Mouse (Mus musculus): ENCODE results near the gene Nubp1. TPM values are rescaled to one million over a fixed set of nuclear protein-coding genes. Genes with fewer than 3 reads are reported as not detected.

Nubp1 gene
- polyA plus RNA-seq, 1 experiment from 2014 or later, result 23.9 TPM

GRCm38 (mm10) chr16:10398755-10399154 lies 13.0 kb upstream of the Nubp1 start:
- Histone ChIP-seq H3K36me3 (ENCODE audit: control insufficient read depth, insufficient read depth) (no peaks in the 10 kb centered on the region), H3K4me2 (ENCODE audit: low read depth, low read length) (no peak overlapping the region), H3K27ac (ENCODE audit: low read length) (no peak overlapping the region), H3K4me3 (ENCODE audit: low read depth, low read length) (no peak overlapping the region), H3K4me1 (ENCODE audit: control insufficient read depth, low read depth, low read length) (no peaks in the 10 kb centered on the region), H3K27me3 (ENCODE audit: control insufficient read depth, insufficient read depth, low read depth, low read length) (peaks cover 2% of the 10 kb centered on the region; the same call in 1 of the 2 replicates), H3K9me3 (replicated peaks; ENCODE audit: control insufficient read depth, low read length) (no peaks in the 10 kb centered on the region), H3K9ac (ENCODE audit: low read depth, low read length) (no peak overlapping the region)
- 50% methylated on average over 5 of the region's 5 CpGs for WGBS (ENCODE audit: insufficient replicate concordance)
- no peak for ATAC-seq (ENCODE audit: low read depth)

GRCm38 (mm10) chr16:10399160-10399559 lies 12.6 kb upstream of the Nubp1 start:
- no peak for ATAC-seq (ENCODE audit: low read depth)
- Histone ChIP-seq H3K36me3 (ENCODE audit: control insufficient read depth, insufficient read depth) (no peaks in the 10 kb centered on the region), H3K4me1 (ENCODE audit: control insufficient read depth, low read depth, low read length) (no peaks in the 10 kb centered on the region), H3K9me3 (replicated peaks; ENCODE audit: control insufficient read depth, low read length) (no peaks in the 10 kb centered on the region), H3K4me3 (ENCODE audit: low read depth, low read length) (no peak overlapping the region), H3K9ac (ENCODE audit: low read depth, low read length) (no peak overlapping the region), H3K4me2 (ENCODE audit: low read depth, low read length) (no peak overlapping the region), H3K27me3 (ENCODE audit: control insufficient read depth, insufficient read depth, low read depth, low read length) (peaks cover 2% of the 10 kb centered on the region; the same call in 1 of the 2 replicates), H3K27ac (ENCODE audit: low read length) (no peak overlapping the region)
- 26% methylated on average over 7 of the region's 7 CpGs for WGBS (ENCODE audit: insufficient replicate concordance)

GRCm38 (mm10) chr16:10415976-10416375 lies 4.2 kb downstream of the Nubp1 start:
- Histone ChIP-seq H3K27ac (ENCODE audit: low read length) (no peak overlapping the region), H3K27me3 (ENCODE audit: control insufficient read depth, insufficient read depth, low read depth, low read length) (no peaks in the 10 kb centered on the region), H3K4me1 (ENCODE audit: control insufficient read depth, low read depth, low read length) (peaks cover 13% of the 10 kb centered on the region), H3K9me3 (replicated peaks; ENCODE audit: control insufficient read depth, low read length) (no peaks in the 10 kb centered on the region), H3K4me2 (ENCODE audit: low read depth, low read length) (no peak overlapping the region), H3K36me3 (ENCODE audit: control insufficient read depth, insufficient read depth) (peaks cover 17% of the 10 kb centered on the region), H3K4me3 (ENCODE audit: low read depth, low read length) (no peak overlapping the region), H3K9ac (ENCODE audit: low read depth, low read length) (no peak overlapping the region)
- no peak for ATAC-seq (ENCODE audit: low read depth)
- WGBS (ENCODE audit: insufficient replicate concordance), result 76% methylated on average over 6 of the region's 6 CpGs

- Histone ChIP-seq H3K4me3 (ENCODE audit: low read depth, low read length) (no peak overlapping the region), H3K4me1 (ENCODE audit: control insufficient read depth, low read depth, low read length) (peaks cover 7% of the 10 kb centered on the region), H3K9ac (ENCODE audit: low read depth, low read length) (no peak overlapping the region), H3K4me2 (ENCODE audit: low read depth, low read length) (no peak overlapping the region), H3K27me3 (ENCODE audit: control insufficient read depth, insufficient read depth, low read depth, low read length) (no peaks in the 10 kb centered on the region), H3K27ac (ENCODE audit: low read length) (no peak overlapping the region), H3K9me3 (replicated peaks; ENCODE audit: control insufficient read depth, low read length) (no peaks in the 10 kb centered on the region), H3K36me3 (ENCODE audit: control insufficient read depth, insufficient read depth) (peaks cover 23% of the 10 kb centered on the region)
- ATAC-seq (ENCODE audit: low read depth), result no peak
- WGBS (ENCODE audit: insufficient replicate concordance), result 79% methylated on average over 4 of the region's 4 CpGs
Measured at GRCm38 (mm10) chr16:10416866-10417265, 5.1 kb downstream of the Nubp1 start.

GRCm38 (mm10) chr16:10417723-10418259 lies 6.0 kb downstream of the Nubp1 start:
- no peak overlapping the region for H3K4me3 ChIP-seq (ENCODE audit: low read depth, low read length)
- peaks cover under 1% of the 10 kb centered on the region for H3K4me1 ChIP-seq (ENCODE audit: control insufficient read depth, low read depth, low read length)
- H3K27ac ChIP-seq (ENCODE audit: low read length), result no peak overlapping the region
- 82% methylated on average over 9 of the region's 9 CpGs for WGBS (ENCODE audit: insufficient replicate concordance)
- ATAC-seq (ENCODE audit: low read depth), result no peak
- no peaks in the 10 kb centered on the region for H3K27me3 ChIP-seq (ENCODE audit: control insufficient read depth, insufficient read depth, low read depth, low read length)
- H3K36me3 ChIP-seq (ENCODE audit: control insufficient read depth, insufficient read depth), result peaks cover 25% of the 10 kb centered on the region
- no peak overlapping the region for H3K4me2 ChIP-seq (ENCODE audit: low read depth, low read length)
- no peak overlapping the region for H3K9ac ChIP-seq (ENCODE audit: low read depth, low read length)
- H3K9me3 ChIP-seq (replicated peaks; ENCODE audit: control insufficient read depth, low read length), result no peaks in the 10 kb centered on the region

- Histone ChIP-seq H3K27me3 (ENCODE audit: control insufficient read depth, insufficient read depth, low read depth, low read length) (no peaks in the 10 kb centered on the region), H3K9ac (ENCODE audit: low read depth, low read length) (no peak overlapping the region), H3K36me3 (ENCODE audit: control insufficient read depth, insufficient read depth) (peaks cover 34% of the 10 kb centered on the region), H3K27ac (ENCODE audit: low read length) (no peak overlapping the region), H3K9me3 (replicated peaks; ENCODE audit: control insufficient read depth, low read length) (no peaks in the 10 kb centered on the region), H3K4me1 (ENCODE audit: control insufficient read depth, low read depth, low read length) (no peaks in the 10 kb centered on the region), H3K4me3 (ENCODE audit: low read depth, low read length) (no peak overlapping the region), H3K4me2 (ENCODE audit: low read depth, low read length) (no peak overlapping the region)
- 76% methylated on average over 9 of the region's 9 CpGs for WGBS (ENCODE audit: insufficient replicate concordance)
- ATAC-seq (ENCODE audit: low read depth), result no peak
Measured at GRCm38 (mm10) chr16:10420447-10421054, 8.8 kb downstream of the Nubp1 start.

- H3K9ac ChIP-seq (ENCODE audit: low read depth, low read length), result no peak overlapping the region
- H3K4me1 ChIP-seq (ENCODE audit: control insufficient read depth, low read depth, low read length), result no peaks in the 10 kb centered on the region
- ATAC-seq (ENCODE audit: low read depth), result no peak
- no peaks in the 10 kb centered on the region for H3K27me3 ChIP-seq (ENCODE audit: control insufficient read depth, insufficient read depth, low read depth, low read length)
- 50% methylated on average over 1 of the region's 1 CpGs for WGBS (ENCODE audit: insufficient replicate concordance)
- H3K9me3 ChIP-seq (replicated peaks; ENCODE audit: control insufficient read depth, low read length), result no peaks in the 10 kb centered on the region
- no peak overlapping the region for H3K27ac ChIP-seq (ENCODE audit: low read length)
- no peaks in the 10 kb centered on the region for H3K36me3 ChIP-seq (ENCODE audit: control insufficient read depth, insufficient read depth)
- H3K4me3 ChIP-seq (ENCODE audit: low read depth, low read length), result no peak overlapping the region
- no peak overlapping the region for H3K4me2 ChIP-seq (ENCODE audit: low read depth, low read length)
Measured at GRCm38 (mm10) chr16:10431911-10432310, 20.2 kb downstream of the Nubp1 start.

- no peak overlapping the region for H3K4me2 ChIP-seq (ENCODE audit: low read depth, low read length)
- no peaks in the 10 kb centered on the region for H3K4me1 ChIP-seq (ENCODE audit: control insufficient read depth, low read depth, low read length)
- no peak overlapping the region for H3K4me3 ChIP-seq (ENCODE audit: low read depth, low read length)
- whole genome bisulfite sequencing (ENCODE audit: insufficient replicate concordance), result 50% methylated on average over 4 of the region's 4 CpGs
- no peaks in the 10 kb centered on the region for H3K36me3 ChIP-seq (ENCODE audit: control insufficient read depth, insufficient read depth)
- H3K9ac ChIP-seq (ENCODE audit: low read depth, low read length), result no peak overlapping the region
- no peaks in the 10 kb centered on the region for H3K27me3 ChIP-seq (ENCODE audit: control insufficient read depth, insufficient read depth, low read depth, low read length)
- ATAC-seq (ENCODE audit: low read depth), result no peak
- no peaks in the 10 kb centered on the region for H3K9me3 ChIP-seq (replicated peaks; ENCODE audit: control insufficient read depth, low read length)
- no peak overlapping the region for H3K27ac ChIP-seq (ENCODE audit: low read length)
Measured at GRCm38 (mm10) chr16:10432387-10432786, 20.6 kb downstream of the Nubp1 start.

- Histone ChIP-seq H3K4me2 (ENCODE audit: low read depth, low read length) (no peak overlapping the region), H3K27ac (ENCODE audit: low read length) (no peak overlapping the region), H3K4me1 (ENCODE audit: control insufficient read depth, low read depth, low read length) (no peaks in the 10 kb centered on the region), H3K36me3 (ENCODE audit: control insufficient read depth, insufficient read depth) (no peaks in the 10 kb centered on the region), H3K9me3 (replicated peaks; ENCODE audit: control insufficient read depth, low read length) (no peaks in the 10 kb centered on the region), H3K9ac (ENCODE audit: low read depth, low read length) (no peak overlapping the region), H3K4me3 (ENCODE audit: low read depth, low read length) (no peak overlapping the region), H3K27me3 (ENCODE audit: control insufficient read depth, insufficient read depth, low read depth, low read length) (no peaks in the 10 kb centered on the region)
- WGBS (ENCODE audit: insufficient replicate concordance), result 48% methylated on average over 5 of the region's 5 CpGs
- ATAC-seq (ENCODE audit: low read depth), result no peak
Measured at GRCm38 (mm10) chr16:10433344-10433743, 21.6 kb downstream of the Nubp1 start.

All from liver, embryonic 16.5 days (tissue).